Mouse (Mus musculus) spleen, adult 12 weeks (tissue): ENCODE data around the gene 2010111I01Rik.

Experiments used
- DNase-seq: peaks from one replicate; pipeline ENCODE4 v3.0.0; 2022; ENCODE audit warnings: low spot score

2010111I01Rik gene

DNA sequence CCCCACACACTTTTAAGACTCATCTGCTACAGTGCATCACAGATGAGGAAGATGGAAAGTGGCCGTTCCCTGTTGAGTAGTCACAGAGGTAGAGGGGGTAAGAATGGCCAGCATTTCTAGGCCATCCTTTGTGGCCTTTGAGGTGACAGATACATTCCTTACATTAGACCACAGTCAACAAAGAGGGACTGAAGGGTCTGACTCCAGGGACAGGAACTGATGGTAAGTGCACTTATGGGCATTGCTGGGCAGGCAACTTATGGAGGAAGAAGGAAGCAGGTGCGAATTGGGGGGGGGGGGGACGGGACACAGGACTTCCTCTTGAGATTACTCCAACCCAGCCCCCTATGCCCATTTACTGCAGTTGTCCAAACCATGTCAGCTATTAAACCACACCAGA is 187.8 kb downstream of the 2010111I01Rik start:
- no peak for DNase-seq

DNA sequence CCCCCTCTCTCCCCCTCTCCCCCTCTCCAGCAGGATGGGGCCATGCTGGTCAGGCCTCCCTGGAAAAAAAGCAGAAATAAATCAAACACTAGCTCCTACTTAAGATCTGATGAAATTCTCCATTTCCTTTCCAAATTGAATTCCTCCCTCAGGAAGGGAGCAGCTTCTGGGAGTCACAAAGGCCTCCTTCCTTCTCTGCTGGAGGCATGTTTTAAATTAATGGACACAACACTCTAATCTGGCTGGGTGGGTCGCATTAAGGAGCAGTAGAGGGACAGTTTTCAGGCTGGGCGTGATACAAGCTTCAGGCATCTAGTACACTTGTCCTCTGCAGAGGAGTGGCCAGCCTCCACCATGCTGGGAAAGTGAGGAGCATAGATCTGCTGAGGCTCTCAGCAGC is 188.7 kb downstream of the 2010111I01Rik start:
- no peak for DNase-seq

DNA sequence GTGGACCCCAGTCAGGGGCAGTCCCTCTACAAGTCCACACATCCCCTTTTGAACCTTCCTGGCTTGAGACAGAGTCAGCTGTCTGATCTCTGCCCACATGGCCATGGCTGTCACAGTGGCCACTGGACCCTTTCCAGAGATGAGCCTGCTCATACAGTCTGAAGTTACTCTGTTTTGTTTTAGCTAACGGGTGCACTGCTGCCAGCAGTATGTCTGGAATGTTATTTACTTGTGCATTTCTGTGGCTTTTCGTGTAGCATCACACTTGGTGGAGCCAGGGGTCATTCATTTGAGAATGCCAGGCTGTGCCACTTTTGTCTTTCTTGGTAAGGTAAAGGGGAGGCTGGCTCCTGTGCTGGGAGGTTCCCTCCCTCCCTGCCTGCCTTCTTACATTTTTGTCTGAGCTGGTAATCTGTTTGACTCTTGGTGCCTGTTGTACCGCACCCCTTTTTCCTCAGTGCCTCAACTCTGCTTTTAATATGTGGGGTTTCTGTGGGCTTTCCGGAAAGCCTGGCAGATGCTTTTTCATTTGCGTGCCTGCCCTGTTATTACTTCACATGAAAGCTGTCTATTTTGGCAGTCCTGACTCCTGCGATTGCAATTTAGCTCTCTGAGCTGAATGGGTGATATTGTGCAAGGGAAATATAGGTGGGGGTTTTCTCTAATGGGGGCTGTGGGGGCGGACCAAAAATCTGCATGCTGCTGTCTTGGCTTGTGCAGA is 190.3 kb downstream of the 2010111I01Rik start:
- DNase-seq: no peak

DNA sequence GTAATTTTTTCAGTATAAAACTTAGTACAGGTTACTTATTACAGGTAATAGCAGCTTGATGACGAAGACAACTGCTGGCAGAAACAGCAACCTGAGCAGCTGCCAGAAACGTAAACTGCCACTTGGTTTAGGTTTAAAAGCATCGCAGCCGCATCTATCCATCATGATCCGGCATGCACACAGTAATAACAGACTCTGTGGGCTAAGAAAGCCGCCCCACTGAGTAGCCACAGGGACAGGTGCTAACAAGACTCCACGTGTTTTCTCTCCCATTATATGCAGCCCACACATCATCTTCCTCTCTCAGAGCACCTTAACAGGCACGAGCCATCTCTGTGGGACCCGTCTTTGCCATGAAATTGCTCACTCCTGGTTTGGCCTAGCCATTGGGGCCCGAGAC is 191.6 kb downstream of the 2010111I01Rik start:
- DNase-seq: no peak

DNA sequence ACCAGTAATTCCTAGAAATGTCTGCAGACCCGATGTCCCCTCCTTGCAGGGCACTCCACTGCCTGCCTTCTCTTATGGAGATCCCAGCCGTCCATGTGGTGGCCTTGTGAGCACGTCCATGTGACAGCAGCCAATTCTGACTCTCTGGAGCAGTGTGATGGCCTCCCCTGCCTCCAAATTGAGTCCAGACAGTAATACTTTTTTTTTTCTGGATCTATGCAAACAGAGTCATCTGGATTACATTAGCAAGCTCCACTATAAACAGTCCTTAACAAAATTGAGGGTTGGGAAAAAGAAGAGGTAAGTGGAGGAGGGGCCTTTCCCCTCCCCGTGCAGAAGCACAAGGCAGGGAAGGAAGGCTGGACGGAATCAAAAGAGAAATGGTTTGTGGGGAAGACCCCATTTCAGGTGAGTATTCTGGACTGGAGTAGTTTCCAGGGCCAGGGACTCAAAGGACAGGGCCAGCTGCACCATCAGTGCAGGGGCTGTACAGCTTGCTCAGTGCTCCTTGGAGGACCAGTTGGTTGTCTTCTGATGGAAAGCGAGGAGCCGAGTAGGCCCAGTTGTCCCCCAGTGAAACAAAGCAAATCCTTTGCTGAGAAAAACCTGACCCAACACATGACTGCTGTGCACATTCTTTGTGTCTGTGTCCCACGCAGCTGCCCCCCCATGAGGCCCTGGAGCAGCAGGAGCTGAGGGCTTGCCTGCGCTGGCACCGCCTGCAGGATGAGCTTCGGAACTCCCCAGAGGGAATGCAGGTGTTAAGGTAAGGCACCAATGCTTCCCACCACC is 205.8 kb downstream of the 2010111I01Rik start:
- DNase-seq: no peak

DNA sequence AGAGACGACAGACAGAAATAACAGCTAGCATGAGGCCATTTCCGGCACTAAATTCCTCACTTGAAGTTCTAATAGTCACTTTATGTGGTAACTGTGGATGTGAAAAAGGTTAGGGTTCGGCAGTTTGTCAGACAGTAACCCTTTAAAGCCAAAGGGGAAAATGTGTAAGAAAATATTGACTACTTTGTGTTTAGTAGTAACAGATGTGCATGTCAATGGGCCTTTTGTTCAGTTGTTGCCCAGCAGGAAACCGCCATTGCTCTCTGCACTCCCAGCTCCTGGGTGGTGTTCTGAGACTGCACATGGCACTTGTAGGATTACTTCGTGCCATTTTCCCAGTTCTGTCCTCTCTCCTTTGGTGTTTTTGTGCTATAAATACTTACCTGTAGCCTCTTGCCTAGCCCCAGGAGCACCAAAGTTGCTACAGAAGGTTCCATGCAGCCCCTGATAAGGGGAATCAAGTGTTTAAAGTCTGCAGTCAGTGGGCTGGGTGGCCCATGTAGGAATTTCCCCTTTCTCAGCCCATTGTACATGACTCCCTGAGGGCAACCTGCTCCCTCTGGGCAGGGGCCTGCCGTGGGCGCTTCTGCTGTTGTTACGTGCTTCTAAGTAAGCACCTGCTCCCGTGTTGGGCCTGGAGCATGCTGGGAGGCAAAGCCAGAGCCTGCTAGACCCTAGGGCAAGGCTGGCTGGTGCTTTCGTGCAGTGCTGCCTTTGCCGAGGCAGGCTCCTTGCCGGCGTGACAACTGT is 206.8 kb downstream of the 2010111I01Rik start:
- no peak for DNase-seq

DNA sequence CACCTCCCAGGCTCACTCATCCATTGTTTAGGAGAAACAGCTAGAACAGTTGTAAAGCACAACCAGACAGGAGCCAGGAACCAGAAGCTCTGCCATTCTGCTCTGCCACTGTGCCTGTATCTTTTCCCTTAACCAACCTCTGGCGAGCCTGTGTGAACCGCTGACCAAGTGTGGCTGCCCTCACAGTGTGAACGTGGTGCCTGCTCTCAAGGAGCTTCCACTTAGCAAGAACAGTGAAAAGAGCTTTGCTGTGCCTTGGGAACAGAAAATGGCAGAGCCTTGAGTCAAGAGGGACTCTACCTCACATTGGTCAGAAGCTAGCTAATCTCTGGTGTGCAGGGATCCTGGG is 207.4 kb downstream of the 2010111I01Rik start:
- DNase-seq: no peak

DNA sequence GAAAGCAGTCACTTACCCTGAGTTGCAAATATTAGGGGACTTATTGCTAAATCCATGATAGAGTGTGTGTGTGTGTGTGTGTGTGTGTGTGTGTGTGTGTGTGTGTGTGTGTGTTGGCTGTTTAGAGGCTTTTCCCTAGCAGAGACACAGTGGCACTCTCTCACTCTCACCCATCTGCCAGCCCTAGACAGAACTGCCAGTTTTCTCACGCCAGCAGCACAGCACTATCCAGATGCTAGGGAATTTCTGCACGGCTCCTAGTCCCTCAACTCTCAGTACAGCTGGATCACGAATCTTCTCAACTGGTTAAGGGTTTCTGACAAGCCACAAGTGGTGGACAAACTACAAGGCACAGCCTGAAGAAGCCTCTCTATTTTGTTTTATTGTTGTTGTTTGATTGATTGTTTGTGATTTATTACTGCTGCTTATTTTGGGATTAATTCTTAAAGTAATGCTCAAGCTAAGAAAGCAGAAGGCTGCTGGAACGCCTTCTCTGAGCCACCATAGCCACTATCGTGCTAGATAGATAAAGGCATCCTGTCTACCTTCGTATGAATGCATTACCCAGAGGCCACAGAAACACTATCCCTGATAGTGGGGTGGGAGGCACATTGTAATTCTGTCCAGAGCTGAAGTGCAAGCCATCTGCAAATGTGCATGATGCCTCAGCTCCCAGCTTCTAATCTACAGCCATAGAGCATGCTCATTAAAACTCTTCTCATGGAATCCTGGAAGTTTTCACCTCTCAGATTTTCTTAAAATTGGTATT is 209.7 kb downstream of the 2010111I01Rik start:
- DNase-seq: no peak

DNA sequence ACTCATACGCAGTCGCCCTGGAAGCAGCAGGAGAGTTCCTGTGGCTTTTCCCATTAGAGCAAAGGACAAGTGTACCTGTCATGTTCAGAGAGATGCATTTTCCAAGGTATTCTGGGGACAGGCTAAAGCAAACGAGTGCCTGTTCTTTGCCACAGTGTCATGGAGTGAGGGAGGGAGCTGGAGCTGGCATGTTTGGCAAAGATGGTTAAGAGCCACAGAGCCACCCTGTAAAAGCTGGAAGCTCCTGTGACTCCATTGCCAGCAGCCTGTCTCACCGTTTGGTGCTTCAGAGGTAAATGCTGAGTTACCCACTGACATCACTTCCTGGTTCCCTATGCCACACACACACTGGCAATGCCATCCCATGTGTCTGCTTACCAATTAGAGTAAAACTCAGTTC is 211.4 kb downstream of the 2010111I01Rik start:
- no peak for DNase-seq

DNA sequence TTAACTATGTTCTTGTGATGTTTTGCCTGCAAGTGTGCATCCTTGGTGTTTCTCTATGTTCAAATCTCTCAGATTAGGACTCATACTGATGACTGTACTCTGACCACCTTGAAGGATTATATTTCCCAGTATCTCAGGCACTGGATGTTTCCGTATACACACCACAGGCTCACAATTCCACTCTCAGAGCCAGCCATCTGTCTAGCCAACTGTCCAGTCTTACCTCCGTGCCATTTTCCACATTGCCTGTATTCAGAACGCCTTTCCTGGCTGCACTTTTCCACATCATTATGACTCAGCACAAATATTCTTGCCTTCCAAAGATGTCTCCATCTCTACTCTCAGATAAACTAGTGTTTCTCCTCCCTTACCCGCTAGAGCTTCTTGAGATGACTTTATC is 212.5 kb downstream of the 2010111I01Rik start:
- no peak for DNase-seq

DNA sequence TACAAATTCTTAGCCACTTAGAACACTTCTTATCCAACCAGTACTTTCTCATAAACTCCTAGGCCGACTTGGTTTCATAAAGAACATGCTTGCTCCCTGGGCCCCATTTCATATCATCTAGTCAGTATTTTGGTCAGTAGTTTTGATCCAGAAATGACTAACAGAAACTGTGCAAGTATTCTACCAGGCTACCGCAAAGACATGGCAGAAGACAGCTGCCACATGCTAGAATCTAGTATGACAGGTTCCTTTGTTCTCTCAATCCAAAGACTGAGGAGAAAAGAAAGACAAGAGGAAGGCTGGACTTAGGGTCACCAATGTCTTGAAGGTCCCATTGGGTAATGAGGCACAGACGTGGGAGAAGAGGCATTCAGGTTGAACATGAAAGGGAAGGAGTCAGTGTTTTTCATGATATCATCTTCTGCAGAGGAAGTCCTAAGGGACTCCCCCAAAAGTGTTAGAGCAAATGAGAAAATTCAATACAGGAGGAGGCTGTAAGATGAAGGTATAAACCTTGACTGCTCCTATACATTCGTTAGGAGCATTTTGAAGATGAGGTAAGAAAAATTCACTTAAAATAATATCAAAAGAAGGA is 216.0 kb downstream of the 2010111I01Rik start:
- no peak for DNase-seq

DNA sequence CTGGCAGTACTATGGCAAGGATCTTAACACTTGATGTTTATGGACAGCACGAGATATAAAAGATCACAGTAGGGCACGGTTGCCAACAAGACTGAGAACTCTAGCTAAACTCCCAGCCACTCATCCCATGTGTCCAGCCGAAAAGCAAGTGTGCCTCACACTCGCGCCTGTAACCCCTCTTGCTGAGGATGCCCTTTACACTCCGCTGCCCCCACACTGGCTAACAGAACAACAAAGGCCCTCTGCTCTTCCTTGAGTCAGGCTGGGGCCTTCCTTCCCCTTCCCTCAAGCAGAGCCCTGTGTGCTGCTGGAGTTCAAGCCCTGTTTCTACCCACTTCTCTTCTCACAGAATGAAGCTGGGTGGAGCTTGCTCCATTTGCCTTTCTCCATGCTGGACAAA is 220.3 kb downstream of the 2010111I01Rik start:
- no peak for DNase-seq

DNA sequence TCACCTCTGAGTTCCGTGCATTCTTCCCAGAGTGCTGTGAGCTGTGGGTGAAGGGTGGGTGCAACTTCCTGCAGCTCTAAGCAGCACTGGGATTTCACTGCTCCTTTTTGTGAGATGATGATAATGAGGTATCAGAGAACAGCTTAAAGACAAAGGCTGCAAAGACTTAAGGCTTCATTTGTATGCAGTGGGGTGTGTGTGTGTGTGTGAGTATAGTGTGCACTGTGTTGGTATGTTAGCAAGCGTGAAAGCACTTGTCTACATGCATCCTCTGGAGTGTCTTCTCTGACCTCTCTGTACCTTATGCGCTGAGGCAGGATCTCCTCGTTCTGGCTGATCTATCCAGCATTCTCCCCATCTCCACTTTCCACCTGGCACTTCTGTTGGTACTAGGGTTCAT is 221.5 kb downstream of the 2010111I01Rik start:
- no peak for DNase-seq

DNA sequence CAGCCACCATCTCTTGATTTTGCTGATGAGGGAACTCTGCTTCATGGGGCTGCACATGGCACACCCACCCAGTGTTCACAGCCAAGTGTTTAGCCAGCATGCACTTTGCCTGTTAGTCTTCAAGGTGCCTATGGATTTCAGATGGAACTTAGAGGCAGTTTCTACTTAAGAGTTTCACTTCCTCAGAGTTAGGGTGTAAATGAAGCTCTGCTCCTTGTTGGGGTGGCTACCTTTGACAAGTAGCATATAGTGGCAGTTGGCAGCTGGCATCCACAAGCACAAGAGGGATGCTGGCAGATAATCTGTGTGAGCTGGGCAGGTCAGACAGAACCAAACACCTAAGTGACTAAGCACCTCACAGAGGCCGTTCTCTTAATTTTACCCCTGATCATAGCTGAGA is 221.9 kb downstream of the 2010111I01Rik start:
- DNase-seq: no peak

DNA sequence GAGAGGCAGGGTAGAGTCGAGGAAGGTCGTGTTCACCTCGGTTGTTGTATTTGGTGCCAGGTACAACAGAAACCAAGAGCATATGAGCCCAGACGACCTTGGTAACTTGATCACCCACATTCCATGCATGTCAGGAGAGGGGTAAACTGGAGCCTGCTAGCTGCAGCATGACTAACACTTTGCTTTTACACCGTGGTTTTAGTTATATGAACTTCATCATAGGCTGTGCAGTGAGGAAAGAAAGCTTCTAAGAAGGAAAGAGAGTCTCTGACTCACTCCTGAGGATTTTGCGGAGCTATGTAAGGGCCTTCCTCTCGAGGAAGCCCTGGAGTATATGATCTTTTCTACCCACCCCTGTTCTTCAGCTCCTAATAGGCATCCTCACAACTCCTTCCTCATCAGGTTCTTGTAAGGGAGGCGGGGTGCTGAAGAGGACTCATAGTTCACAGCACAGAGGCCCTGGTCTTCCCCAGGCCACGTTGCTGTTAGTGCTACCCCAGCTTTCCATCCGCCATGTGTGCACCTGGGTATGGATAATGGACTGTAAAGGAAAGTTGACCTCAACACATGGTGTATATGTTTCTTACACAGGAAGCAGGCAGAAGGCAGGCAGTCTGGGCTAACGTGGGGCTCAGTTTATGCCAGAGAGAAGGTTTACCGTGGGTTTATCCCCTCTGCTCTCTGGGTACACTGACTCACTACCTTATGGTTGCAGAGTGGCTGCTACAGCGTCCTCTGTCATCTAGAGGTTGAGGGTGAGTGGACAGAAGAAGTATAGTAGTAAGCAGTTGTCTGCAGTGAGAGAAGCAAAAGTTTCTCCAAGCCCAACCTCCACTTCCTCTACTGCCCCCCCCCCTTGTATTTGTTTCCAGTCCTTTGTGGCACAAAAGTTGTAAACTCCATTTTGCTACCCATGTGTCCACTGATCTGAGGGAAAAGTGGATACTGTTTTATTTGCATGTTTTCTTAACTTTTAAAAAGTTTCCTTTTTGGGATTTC is 222.8 kb downstream of the 2010111I01Rik start:
- DNase-seq: no peak

DNA sequence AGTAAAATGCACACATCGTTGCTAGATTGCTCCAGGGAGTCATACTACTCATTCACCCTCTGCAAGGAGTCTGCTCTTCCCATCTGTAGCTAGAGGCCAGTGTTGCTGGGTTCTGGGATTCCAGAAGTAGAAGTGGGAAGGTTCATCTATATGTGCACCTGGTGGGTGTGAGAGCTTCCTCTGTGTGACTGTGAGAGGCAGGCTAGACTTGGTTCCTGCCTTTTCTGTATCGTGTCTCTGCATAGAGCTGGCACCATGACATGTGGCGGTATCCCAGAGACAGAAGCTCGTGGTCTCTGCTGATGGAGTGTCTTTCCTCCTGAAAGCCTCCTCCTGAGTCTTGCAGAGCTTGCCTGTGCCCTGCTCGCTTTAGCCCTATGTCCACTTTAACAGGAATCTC is 223.6 kb downstream of the 2010111I01Rik start:
- no peak for DNase-seq

DNA sequence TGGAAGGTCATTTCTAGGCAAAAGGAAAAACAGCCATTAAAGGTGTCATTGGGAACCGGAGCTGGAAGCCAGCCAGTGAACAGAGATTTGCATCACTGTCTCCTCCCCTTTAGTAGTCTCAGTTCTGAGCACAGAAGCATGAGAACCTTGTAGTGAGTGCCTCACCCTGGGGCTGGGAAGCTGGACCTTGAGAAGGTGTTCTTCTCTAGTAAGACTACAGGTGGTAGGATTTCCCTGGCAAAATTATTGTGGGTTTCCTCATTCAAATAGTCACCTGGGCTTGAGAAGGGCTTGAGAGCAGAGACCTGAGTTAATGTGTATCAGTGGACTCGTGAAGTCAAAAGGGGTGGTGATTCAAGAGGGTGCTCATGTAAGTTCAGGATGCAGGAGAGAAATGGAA is 224.1 kb downstream of the 2010111I01Rik start:
- no peak for DNase-seq

DNA sequence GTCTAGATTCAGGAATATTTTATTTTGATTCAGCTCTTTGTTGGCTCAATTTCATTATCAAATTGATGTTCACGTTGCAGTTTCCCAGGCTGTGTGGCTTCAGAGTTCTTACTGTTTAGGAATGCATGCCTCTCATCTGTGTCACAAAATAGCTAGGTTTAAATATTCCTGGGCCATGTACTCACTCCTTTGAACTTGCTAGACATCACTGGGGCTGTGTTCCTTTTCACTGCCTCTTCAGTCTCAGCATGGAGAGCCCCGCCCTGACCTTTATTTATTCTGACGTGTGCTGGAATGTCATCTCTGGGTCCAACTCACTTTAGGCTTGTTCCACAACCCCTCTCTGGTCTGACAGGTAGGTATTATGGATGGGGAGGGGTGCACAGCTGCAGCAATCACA is 228.7 kb downstream of the 2010111I01Rik start:
- DNase-seq: no peak

DNA sequence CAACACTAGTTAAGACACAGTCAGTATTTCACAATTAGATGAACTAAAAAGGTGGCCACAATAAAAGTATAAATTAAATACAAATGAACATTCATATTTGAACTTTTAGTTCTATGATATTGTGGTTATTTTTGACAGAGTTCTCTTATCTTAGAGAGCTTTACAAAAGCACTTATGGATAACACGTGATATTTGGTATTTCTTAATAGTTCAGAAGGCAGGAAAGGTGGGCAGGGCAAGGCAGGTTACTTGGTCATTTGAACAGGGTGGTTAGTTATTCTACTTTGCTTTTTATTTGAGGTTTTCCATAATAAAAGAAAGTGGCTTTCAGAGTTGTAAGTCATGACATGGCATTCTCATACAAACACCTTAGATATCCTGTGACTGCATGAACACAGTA is 233.3 kb downstream of the 2010111I01Rik start:
- no peak for DNase-seq

DNA sequence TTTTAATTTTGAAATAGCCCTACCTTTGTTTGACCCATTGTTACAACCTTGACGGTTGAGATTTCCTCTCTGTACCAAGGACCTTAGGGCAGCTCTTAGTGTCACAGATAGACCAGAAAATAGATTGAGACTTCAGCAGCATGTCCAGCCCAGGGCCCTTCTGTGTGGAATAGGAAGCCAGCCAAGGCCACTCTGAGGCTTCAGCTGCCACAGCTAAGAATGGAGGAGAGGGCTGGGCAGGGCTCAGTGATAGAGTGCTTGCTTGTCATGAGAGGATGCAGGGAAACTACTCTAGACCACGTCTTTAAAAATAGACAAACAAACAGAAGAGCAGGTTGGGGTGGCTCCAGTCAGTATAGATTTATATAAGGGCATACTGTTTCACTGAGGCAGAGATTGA is 234.9 kb downstream of the 2010111I01Rik start:
- DNase-seq: no peak
